Mouse (Mus musculus) cortical plate, adult 2 months (tissue): ENCODE measurements at regions not wholly inside any gene's neighbourhood (a gene's known extent, or its start where the extent isn't known, plus 50 kb on each side); places are given as distances from the start of the nearest gene placed in this dataset.

ENCODE experiments used
- CTCF ChIP-seq: fragments of 200-500 bp; IDR thresholded peaks from 2 replicates; pipeline ENCODE4 v1.5.1; 2011; ENCODE audit warnings: mild to moderate bottlenecking, control low read depth, low read length; ENCODE audit not compliant: insufficient read depth; ENCODE audit errors: extremely low read depth
- POLR2A ChIP-seq: fragments of 200-500 bp; IDR thresholded peaks from 2 replicates; pipeline ENCODE4 v1.6.1; 2011; ENCODE audit warnings: mild to moderate bottlenecking, low read length, control low read depth; ENCODE audit not compliant: insufficient read depth; ENCODE audit errors: extremely low read depth

DNA sequence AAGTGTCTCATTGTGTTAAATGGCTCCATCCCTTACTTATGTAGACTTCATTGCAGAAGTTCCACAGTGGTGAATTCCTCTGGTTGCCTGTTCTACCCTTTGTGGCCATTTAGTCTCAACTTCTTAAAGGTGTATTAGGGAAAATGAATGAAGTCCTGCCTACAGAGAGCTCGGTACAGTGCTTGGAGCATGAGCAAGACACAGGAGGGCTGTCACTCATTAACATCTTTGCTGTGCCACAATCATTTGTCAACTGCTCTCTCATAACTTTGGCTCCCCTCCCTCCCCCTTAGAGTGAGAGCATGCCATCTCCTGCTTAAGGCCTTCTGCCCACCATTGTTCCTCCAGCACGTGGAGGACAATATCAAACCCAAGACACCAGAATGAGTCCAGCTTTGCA lies 90.5 kb upstream of the Vav3 start:
- no peak for TF ChIP-seq CTCF
- TF ChIP-seq POLR2A: no peak
